ENCODE assay signal across 16 mouse cellular contexts in genomic region chr7:135816191-135816590, GRCm38 (mm10).
DNase-seq lines count a peak whose midpoint lies in the region; ATAC-seq and TF ChIP-seq lines count a peak whose summit lies in the region.
"Had no signal": no experiment of that assay in that cellular context is flagged by ENCODE, and none has a peak within 500 bp of the region (broad histone marks: within the 10 kb centered on the region; RNA-seq: fewer than 3 reads in every experiment).

No protein-coding gene starts in this region.

- H3K4me1 ChIP-seq in lung, postnatal 0 days (ENCODE audit: insufficient read depth, low read depth, low read length) = no peaks in the 10 kb centered on the region
- H3K4me1 ChIP-seq in liver, embryonic 11.5 days (replicated peaks; ENCODE audit: control insufficient read depth, insufficient read depth, low read length) = peaks cover 19% of the 10 kb centered on the region
- peaks cover 12% of the 10 kb centered on the region for H3K4me1 ChIP-seq in limb, embryonic 10.5 days
- H3K4me1 ChIP-seq: embryonic facial prominence, embryonic 12.5 days; neural tube, embryonic 12.5 days had no signal

- no peaks in the 10 kb centered on the region for H3K36me3 ChIP-seq in lung, postnatal 0 days (ENCODE audit: insufficient read depth, low read length)
- no peaks in the 10 kb centered on the region for H3K36me3 ChIP-seq in liver, embryonic 11.5 days (ENCODE audit: control insufficient read depth, insufficient read depth, low read length)
- no peaks in the 10 kb centered on the region for H3K36me3 ChIP-seq in limb, embryonic 10.5 days
- H3K36me3 ChIP-seq: embryonic facial prominence, embryonic 12.5 days; limb, embryonic 13.5 days; neural tube, embryonic 12.5 days had no signal

- no peaks in the 10 kb centered on the region for H3K9me3 ChIP-seq in lung, postnatal 0 days (ENCODE audit: low read length)
- H3K9me3 ChIP-seq in liver, embryonic 11.5 days (ENCODE audit: control insufficient read depth, low read length) = no peaks in the 10 kb centered on the region
- no peaks in the 10 kb centered on the region for H3K9me3 ChIP-seq in limb, embryonic 10.5 days (replicated peaks)
- H3K9me3 ChIP-seq: embryonic facial prominence, embryonic 12.5 days; forebrain, embryonic 13.5 days; limb, embryonic 13.5 days; neural tube, embryonic 12.5 days had no signal

- H3K9ac ChIP-seq in lung, postnatal 0 days (replicated peaks; ENCODE audit: low read depth) = no peak overlapping the region
- peak overlapping the region; percentile 48; the same call in 1 of the 2 replicates for H3K9ac ChIP-seq in liver, embryonic 11.5 days (ENCODE audit: low read depth, low read length)
- H3K9ac ChIP-seq: embryonic facial prominence, embryonic 12.5 days; forebrain, embryonic 13.5 days; limb, embryonic 13.5 days; neural tube, embryonic 12.5 days had no signal

- no peak for TF ChIP-seq EP300 in lung, postnatal 0 days (IDR thresholded peaks at IDR 0.05)

- no peak overlapping the region for H3K4me3 ChIP-seq in lung, postnatal 0 days (ENCODE audit: low read depth, low read length)
- H3K4me3 ChIP-seq in liver, embryonic 11.5 days (ENCODE audit: low read depth, low read length) = no peak overlapping the region
- H3K4me3 ChIP-seq in limb, embryonic 10.5 days = no peak overlapping the region
- H3K4me3 ChIP-seq: embryonic facial prominence, embryonic 12.5 days; forebrain, embryonic 13.5 days; limb, embryonic 13.5 days; neural tube, embryonic 12.5 days had no signal

- no peak overlapping the region for H3K4me2 ChIP-seq in lung, postnatal 0 days (replicated peaks; ENCODE audit: low read depth, low read length)
- H3K4me2 ChIP-seq in liver, embryonic 11.5 days = peak overlapping the region; percentile 45
- H3K4me2 ChIP-seq: embryonic facial prominence, embryonic 12.5 days; forebrain, embryonic 13.5 days; limb, embryonic 13.5 days; neural tube, embryonic 12.5 days had no signal

- WGBS in lung, postnatal 0 days = 94% methylated on average over 3 of the region's 3 CpGs
- WGBS in liver, embryonic 11.5 days = 67% methylated on average over 3 of the region's 3 CpGs
- WGBS in limb, embryonic 10.5 days = 95% methylated on average over 3 of the region's 3 CpGs

- H3K27me3 ChIP-seq in lung, postnatal 0 days (replicated peaks; ENCODE audit: insufficient read depth, low read length) = no peaks in the 10 kb centered on the region
- H3K27me3 ChIP-seq in liver, embryonic 11.5 days (replicated peaks; ENCODE audit: control insufficient read depth, insufficient read depth, low read length) = no peaks in the 10 kb centered on the region
- no peaks in the 10 kb centered on the region for H3K27me3 ChIP-seq in limb, embryonic 10.5 days (ENCODE audit: low read depth, poor library complexity, severe bottlenecking)
- H3K27me3 ChIP-seq: embryonic facial prominence, embryonic 12.5 days; forebrain, embryonic 13.5 days; limb, embryonic 13.5 days; neural tube, embryonic 12.5 days had no signal

- ATAC-seq in lung, postnatal 0 days = peak; percentile 21; the same call in 1 of the 2 replicates
- ATAC-seq in common myeloid progenitor, adult 5-6 weeks (replicated peaks; ENCODE audit: low read depth, poor library complexity, severe bottlenecking) = peak; percentile 54; the same call in 1 of the 2 replicates
- ATAC-seq in liver, embryonic 11.5 days (replicated peaks; ENCODE audit: low FRiP score) = peak; percentile 88
- ATAC-seq: forebrain, embryonic 13.5 days; Patski had no signal

- no peak overlapping the region for H3K27ac ChIP-seq in lung, postnatal 0 days (ENCODE audit: low read length)
- peak overlapping the region; percentile 75 for H3K27ac ChIP-seq in liver, embryonic 11.5 days (ENCODE audit: low read depth, low read length)
- H3K27ac ChIP-seq in limb, embryonic 10.5 days = no peak overlapping the region
- H3K27ac ChIP-seq: embryonic facial prominence, embryonic 12.5 days; forebrain, embryonic 13.5 days; limb, embryonic 13.5 days; neural tube, embryonic 12.5 days had no signal

- no peak for DNase-seq in lung, postnatal 0 days (ENCODE audit: low spot score)
- no peak for DNase-seq in lung, postnatal 14 days
- DNase-seq in liver, embryonic 11.5 days (ENCODE audit: low spot score) = no peak
- peak; percentile 14 to 53 for DNase-seq in spleen, postnatal 36 days (ENCODE audit: low spot score in 2 of 2)
- DNase-seq in limb, embryonic 10.5 days (ENCODE audit: low spot score) = no peak
- DNase-seq in B cell, adult 2 months = no peak
- DNase-seq: cerebellum, adult 9-10 months; heart, adult 18-20 months; kidney, adult 11 months; lung, postnatal 4 days had no signal

- TF ChIP-seq CTCF in lung, postnatal 0 days (IDR thresholded peaks at IDR 0.05) = no peak

Comparison
In these comparisons a context has a peak if more than half of its experiments do, and no peak if none do; other contexts are left out.
1. ATAC-seq: peak in every context shown above with its lines; median percentile 88 in liver, embryonic 11.5 days; 54 in common myeloid progenitor, adult 5-6 weeks; 21 in lung, postnatal 0 days.
2. DNase-seq: peak in spleen, postnatal 36 days (2 of 2); none in lung, postnatal 0 days (single experiment), lung, postnatal 14 days (single experiment), liver, embryonic 11.5 days (single experiment), limb, embryonic 10.5 days (single experiment) and B cell, adult 2 months (0 of 2).